Mouse (Mus musculus) c-Kit-positive CD71-positive TER-119-negative erythroid progenitor cells, embryonic 14.5 days (primary cell): ENCODE data around the gene Zfp362.

ENCODE experiments used
- DNase-seq: peaks from one replicate; pipeline ENCODE4 v3.0.0-alpha.2; 2013; ENCODE audit warnings: low read depth

The Zfp362 gene

GRCm38 (mm10) chr4:128759214-128759613, 46.6 kb downstream of the Zfp362 start:
- no peak for DNase-seq

GRCm38 (mm10) chr4:128755900-128756299, 49.9 kb downstream of the Zfp362 start:
- DNase-seq: no peak

GRCm38 (mm10) chr4:128755064-128755463, 50.8 kb downstream of the Zfp362 start, which contains the start of gene A3galt2:
A3galt2 (plus strand) TSS chr4:128755364.
- DNase-seq: no peak

- DNase-seq: no peak
These were observed 52.3 kb downstream of the Zfp362 start for GRCm38 (mm10) chr4:128753571-128753970.

- DNase-seq: no peak
These were observed 53.7 kb downstream of the Zfp362 start for GRCm38 (mm10) chr4:128752031-128752757.

- DNase-seq: no peak
These were observed 54.8 kb downstream of the Zfp362 start for GRCm38 (mm10) chr4:128751006-128751405.

- DNase-seq: no peak
These were observed 57.5 kb downstream of the Zfp362 start for GRCm38 (mm10) chr4:128748309-128748708.

- no peak for DNase-seq
These were observed 58.1 kb downstream of the Zfp362 start for GRCm38 (mm10) chr4:128747614-128748270.

GRCm38 (mm10) chr4:128745160-128745559, 60.7 kb downstream of the Zfp362 start:
- no peak for DNase-seq

GRCm38 (mm10) chr4:128743031-128743626, 62.7 kb downstream of the Zfp362 start:
- no peak for DNase-seq

- no peak for DNase-seq
These were observed 63.4 kb downstream of the Zfp362 start for GRCm38 (mm10) chr4:128742379-128742970.

GRCm38 (mm10) chr4:128741906-128742305, 63.9 kb downstream of the Zfp362 start:
- no peak for DNase-seq

- DNase-seq: no peak
These were observed 65.0 kb downstream of the Zfp362 start for GRCm38 (mm10) chr4:128740878-128741277.

- DNase-seq: no peak
These were observed 67.8 kb downstream of the Zfp362 start for GRCm38 (mm10) chr4:128737825-128738610.

GRCm38 (mm10) chr4:128737137-128737589, 68.7 kb downstream of the Zfp362 start:
- DNase-seq: no peak

GRCm38 (mm10) chr4:128734721-128735671, 70.8 kb downstream of the Zfp362 start:
- DNase-seq: no peak

- DNase-seq: no peak
These were observed 71.6 kb downstream of the Zfp362 start for GRCm38 (mm10) chr4:128734217-128734616.

- no peak for DNase-seq
These were observed 72.3 kb downstream of the Zfp362 start for GRCm38 (mm10) chr4:128733496-128733895.

GRCm38 (mm10) chr4:128732794-128733193, 73.1 kb downstream of the Zfp362 start:
- no peak for DNase-seq

GRCm38 (mm10) chr4:128730271-128730670, 75.6 kb downstream of the Zfp362 start:
- DNase-seq: no peak

GRCm38 (mm10) chr4:128729709-128730037, 76.2 kb downstream of the Zfp362 start:
- DNase-seq: no peak
